22 mouse cellular contexts compared by ENCODE assay signal in genomic region chr12:25668336-25668735, GRCm38 (mm10).
DNase-seq lines count a peak whose midpoint lies in the region; ATAC-seq and TF ChIP-seq lines count a peak whose summit lies in the region.
"Had no signal": no experiment of that assay in that cellular context is flagged by ENCODE, and none has a peak within 500 bp of the region (broad histone marks: within the 10 kb centered on the region; RNA-seq: fewer than 3 reads in every experiment).

No protein-coding gene starts in this region.

- WGBS in lung, postnatal 0 days = 69% methylated on average over 11 of the region's 11 CpGs

- TF ChIP-seq EP300 in lung, postnatal 0 days (IDR thresholded peaks at IDR 0.05) = no peak

- no peak overlapping the region for H3K4me2 ChIP-seq in lung, postnatal 0 days (replicated peaks; ENCODE audit: low read depth, low read length)
- H3K4me2 ChIP-seq: forebrain, embryonic 13.5 days; heart, embryonic 13.5 days; hindbrain, embryonic 14.5 days; intestine, embryonic 15.5 days; liver, embryonic 12.5 days; stomach, embryonic 15.5 days had no signal

- H3K9me3 ChIP-seq in lung, postnatal 0 days (ENCODE audit: low read length) = no peaks in the 10 kb centered on the region
- H3K9me3 ChIP-seq: forebrain, embryonic 13.5 days; heart, embryonic 13.5 days; intestine, embryonic 15.5 days; liver, embryonic 12.5 days; stomach, embryonic 15.5 days had no signal

- intact Hi-C loops in left cerebral cortex, postnatal 14 days (cut with DNase I) = no loop called here

- H3K4me1 ChIP-seq in lung, postnatal 0 days (ENCODE audit: insufficient read depth, low read depth, low read length) = no peaks in the 10 kb centered on the region
- H3K4me1 ChIP-seq: forebrain, embryonic 13.5 days; heart, embryonic 13.5 days; intestine, embryonic 15.5 days; liver, embryonic 12.5 days; stomach, embryonic 15.5 days had no signal

- no peak overlapping the region for H3K27ac ChIP-seq in lung, postnatal 0 days (ENCODE audit: low read length)
- H3K27ac ChIP-seq: forebrain, embryonic 13.5 days; heart, embryonic 13.5 days; hindbrain, embryonic 14.5 days; intestine, embryonic 15.5 days; liver, embryonic 12.5 days; stomach, embryonic 15.5 days had no signal

- H3K4me3 ChIP-seq in lung, postnatal 0 days (ENCODE audit: low read depth, low read length) = no peak overlapping the region
- H3K4me3 ChIP-seq: forebrain, embryonic 13.5 days; heart, embryonic 13.5 days; intestine, embryonic 15.5 days; liver, embryonic 12.5 days; stomach, embryonic 15.5 days had no signal

- ATAC-seq in frontal cortex, adult (ENCODE audit: low TSS enrichment) = peak; percentile 89
- ATAC-seq in megakaryocyte-erythroid progenitor cell, adult 5-6 weeks (replicated peaks; ENCODE audit: low FRiP score, low TSS enrichment, poor library complexity, severe bottlenecking) = no peak
- ATAC-seq in lung, postnatal 0 days = no peak
- ATAC-seq: forebrain, embryonic 13.5 days; intestine, embryonic 15.5 days; liver, embryonic 12.5 days had no signal

- H3K36me3 ChIP-seq in lung, postnatal 0 days (ENCODE audit: insufficient read depth, low read length) = no peaks in the 10 kb centered on the region
- H3K36me3 ChIP-seq: heart, embryonic 13.5 days; intestine, embryonic 15.5 days; liver, embryonic 12.5 days; stomach, embryonic 15.5 days had no signal

- DNase-seq in frontal cortex, postnatal 25 days (ENCODE audit: low spot score in 2 of 2) = no peak
- DNase-seq in right cerebral cortex, adult 18-20 months = peak; percentile 56
- no peak for DNase-seq in right cerebral cortex, postnatal 4 days
- peak; percentile 58 to 61 for DNase-seq in left cerebral cortex, postnatal 14 days (ENCODE audit: low spot score in 2 of 2)
- DNase-seq in right cerebral cortex, postnatal 36 days (ENCODE audit: low spot score in 2 of 2) = peak; percentile 46 to 50
- DNase-seq in lung, postnatal 0 days (ENCODE audit: low spot score) = no peak
- DNase-seq: adrenal gland, postnatal 25 days; cerebellum, adult 11-12 months; cerebellum, postnatal 25 days; gastrocnemius, postnatal 10 days; heart, adult 18-20 months; lung, adult 2 months; lung, postnatal 36 days had no signal

- no peaks in the 10 kb centered on the region for H3K27me3 ChIP-seq in lung, postnatal 0 days (replicated peaks; ENCODE audit: insufficient read depth, low read length)
- H3K27me3 ChIP-seq: CH12.LX; forebrain, embryonic 13.5 days; heart, embryonic 13.5 days; intestine, embryonic 15.5 days; liver, embryonic 12.5 days; stomach, embryonic 15.5 days had no signal

- H3K9ac ChIP-seq in lung, postnatal 0 days (replicated peaks; ENCODE audit: low read depth) = no peak overlapping the region
- H3K9ac ChIP-seq: forebrain, embryonic 13.5 days; heart, embryonic 13.5 days; hindbrain, embryonic 14.5 days; intestine, embryonic 15.5 days; liver, embryonic 12.5 days; stomach, embryonic 15.5 days had no signal

- TF ChIP-seq CTCF in lung, postnatal 0 days (IDR thresholded peaks at IDR 0.05) = no peak

Comparison
In these comparisons a context has a peak if more than half of its experiments do, and no peak if none do; other contexts are left out.
1. DNase-seq: peak in right cerebral cortex, adult 18-20 months (single experiment), left cerebral cortex, postnatal 14 days (2 of 2) and right cerebral cortex, postnatal 36 days (2 of 2); none in frontal cortex, postnatal 25 days (0 of 2), right cerebral cortex, postnatal 4 days (single experiment) and lung, postnatal 0 days (single experiment).